Mouse (Mus musculus) central nervous system, embryonic 11.5 days (tissue): Measurements from ENCODE around the gene Itga8. TPM values are rescaled to one million over a fixed set of nuclear protein-coding genes. Genes with fewer than 3 reads are reported as not detected.

Experiments used
- polyA plus RNA-seq: library from polyadenylated mRNA; depleted of rRNA; stranded (reverse); fragments of >200 nt; gene quantifications from 2 replicates; pipeline ENCODE4 v1.2.3, GENCODE M21; 2012; rRNA removed

The Itga8 gene
- 2.0 and 6.3 TPM in 2 replicates for polyA plus RNA-seq

GRCm38 (mm10) chr2:12301431-12302170 lies at the start of gene Itga8:
Itga8 (minus strand) TSS chr2:12301922.

Other genes with a start within 250 kb of the Itga8 start
- 35.2 and 41.1 TPM in 2 replicates for gene Mindy3, start 117.5 kb upstream of the Itga8 start, polyA plus RNA-seq